Mouse (Mus musculus): ENCODE data around the gene Thra. TPM values are rescaled to one million over a fixed set of nuclear protein-coding genes. Genes with fewer than 3 reads are reported as not detected.

Thra gene
- total and polyA plus RNA-seq, 2 experiments, result 5.5 to 14.9 TPM

DNA sequence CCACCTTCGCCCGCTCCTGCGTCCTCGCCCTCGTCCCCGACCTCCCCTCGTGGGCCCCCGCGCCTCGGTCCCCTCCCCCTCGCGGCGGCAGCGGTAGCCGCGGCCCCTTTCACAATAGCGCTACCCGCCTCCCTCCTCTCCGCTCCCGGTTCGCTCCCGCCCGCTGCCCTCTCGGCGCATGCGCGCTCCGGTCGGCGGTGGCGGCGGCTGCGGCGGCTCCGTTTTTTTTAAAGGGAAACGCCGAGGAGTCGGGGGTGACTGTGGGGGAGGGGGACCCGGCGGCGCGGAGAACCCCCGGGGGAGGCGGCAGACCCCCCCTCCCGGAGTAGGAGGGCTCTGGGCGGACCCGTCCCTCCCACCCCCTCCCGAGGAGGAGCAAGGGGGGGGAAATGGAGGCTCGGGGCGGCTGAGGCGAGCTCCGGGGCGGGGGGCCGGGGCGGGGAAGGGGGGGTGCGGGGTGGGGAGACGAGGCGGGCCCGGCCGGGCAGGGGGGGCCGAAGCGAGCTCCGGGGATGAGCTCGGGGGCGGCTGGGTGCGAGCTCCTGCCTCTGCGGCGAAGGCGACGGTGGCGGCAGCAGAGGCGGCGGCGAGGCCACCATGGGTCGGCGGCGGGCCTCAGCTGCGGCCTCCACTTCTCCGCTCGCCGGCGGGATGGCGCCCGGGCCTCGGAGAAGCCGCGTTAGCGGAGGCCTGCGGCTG, 54.7 kb downstream of the Thra start, which contains the start of gene Msl1:
TSS of gene Msl1 (plus strand) at position 502 of the 699 bp plus-strand sequence.
- Histone ChIP-seq H3K9ac (ENCODE audit: low read depth, low read length) (peak within 1 kb of the TSS; percentile 95), H3K27ac (replicated peaks; ENCODE audit: insufficient read depth, low read depth, low read length) (peak within 1 kb of the TSS; percentile 95), H3K36me3 (ENCODE audit: control insufficient read depth, insufficient read depth, low read length) (peaks cover 7% of the 10 kb centered on the region), H3K79me2 (ENCODE audit: control insufficient read depth, insufficient read depth, low read length) (peaks cover 26% of the 10 kb centered on the region), H3K27me3 (ENCODE audit: control insufficient read depth, insufficient read depth, low read length) (no peaks in the 10 kb centered on the region), H3K4me3 (ENCODE audit: insufficient read depth, low read depth, low read length) (peak within 1 kb of the TSS; percentile 92), H3K4me1 (ENCODE audit: control insufficient read depth, insufficient read depth, low read length) (peaks cover 17% of the 10 kb centered on the region)
- TF ChIP-seq CTCF (IDR thresholded peaks at IDR 0.05; ENCODE audit: low read depth, low read length) (no peak), POLR2A (IDR thresholded peaks at IDR 0.05; ENCODE audit: extremely low read depth, insufficient read depth, low read length) (no peak; the same call in none of the 2 replicates)
- WGBS, result 1% methylated on average over 75 of the region's 89 CpGs
- DNase-seq (ENCODE audit: extremely low read depth, low read depth, low spot score), result peak; percentile 59

DNA sequence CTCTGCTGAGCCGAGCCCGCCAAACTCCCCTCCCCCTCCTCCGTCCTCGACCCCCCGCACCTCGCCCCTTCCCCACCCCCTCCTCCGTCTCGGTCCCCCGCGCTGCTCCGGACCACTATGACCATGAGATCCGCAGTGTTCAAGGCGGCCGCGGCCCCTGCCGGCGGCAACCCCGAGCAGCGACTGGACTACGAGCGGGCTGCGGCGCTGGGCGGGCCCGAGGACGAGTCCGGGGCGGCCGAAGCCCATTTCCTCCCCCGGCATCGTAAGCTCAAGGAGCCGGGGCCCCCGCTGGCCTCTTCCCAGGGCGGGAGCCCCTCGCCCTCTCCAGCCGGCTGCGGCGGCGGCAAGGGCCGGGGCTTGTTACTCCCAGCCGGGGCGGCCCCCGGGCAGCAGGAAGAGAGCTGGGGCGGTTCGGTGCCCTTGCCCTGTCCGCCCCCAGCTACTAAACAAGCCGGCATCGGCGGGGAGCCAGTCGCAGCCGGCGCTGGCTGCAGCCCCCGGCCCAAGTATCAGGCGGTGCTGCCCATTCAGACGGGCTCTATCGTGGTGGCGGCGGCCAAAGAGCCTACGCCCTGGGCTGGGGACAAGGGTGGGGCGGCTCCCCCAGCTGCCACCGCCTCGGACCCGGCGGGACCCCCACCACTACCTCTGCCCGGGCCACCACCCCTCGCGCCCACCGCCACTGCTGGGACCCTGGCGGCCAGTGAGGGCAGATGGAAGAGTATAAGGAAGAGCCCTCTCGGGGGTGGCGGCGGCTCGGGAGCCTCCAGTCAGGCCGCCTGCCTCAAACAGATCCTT, 55.5 kb downstream of the Thra start:
- Histone ChIP-seq H3K9ac (ENCODE audit: low read depth, low read length) (peak overlapping the region; percentile 95), H3K27ac (replicated peaks; ENCODE audit: insufficient read depth, low read depth, low read length) (peak overlapping the region; percentile 95), H3K79me2 (ENCODE audit: control insufficient read depth, insufficient read depth, low read length) (peaks cover 26% of the 10 kb centered on the region), H3K27me3 (ENCODE audit: control insufficient read depth, insufficient read depth, low read length) (no peaks in the 10 kb centered on the region), H3K4me1 (ENCODE audit: control insufficient read depth, insufficient read depth, low read length) (peaks cover 13% of the 10 kb centered on the region), H3K4me3 (ENCODE audit: insufficient read depth, low read depth, low read length) (peak overlapping the region; percentile 92), H3K36me3 (ENCODE audit: control insufficient read depth, insufficient read depth, low read length) (peaks cover 11% of the 10 kb centered on the region)
- DNase-seq (ENCODE audit: extremely low read depth, low read depth, low spot score), result no peak
- TF ChIP-seq POLR2A (IDR thresholded peaks at IDR 0.05; ENCODE audit: extremely low read depth, insufficient read depth, low read length) (no peak), CTCF (IDR thresholded peaks at IDR 0.05; ENCODE audit: low read depth, low read length) (no peak)
- WGBS, result 1% methylated on average over 65 of the region's 74 CpGs

DNA sequence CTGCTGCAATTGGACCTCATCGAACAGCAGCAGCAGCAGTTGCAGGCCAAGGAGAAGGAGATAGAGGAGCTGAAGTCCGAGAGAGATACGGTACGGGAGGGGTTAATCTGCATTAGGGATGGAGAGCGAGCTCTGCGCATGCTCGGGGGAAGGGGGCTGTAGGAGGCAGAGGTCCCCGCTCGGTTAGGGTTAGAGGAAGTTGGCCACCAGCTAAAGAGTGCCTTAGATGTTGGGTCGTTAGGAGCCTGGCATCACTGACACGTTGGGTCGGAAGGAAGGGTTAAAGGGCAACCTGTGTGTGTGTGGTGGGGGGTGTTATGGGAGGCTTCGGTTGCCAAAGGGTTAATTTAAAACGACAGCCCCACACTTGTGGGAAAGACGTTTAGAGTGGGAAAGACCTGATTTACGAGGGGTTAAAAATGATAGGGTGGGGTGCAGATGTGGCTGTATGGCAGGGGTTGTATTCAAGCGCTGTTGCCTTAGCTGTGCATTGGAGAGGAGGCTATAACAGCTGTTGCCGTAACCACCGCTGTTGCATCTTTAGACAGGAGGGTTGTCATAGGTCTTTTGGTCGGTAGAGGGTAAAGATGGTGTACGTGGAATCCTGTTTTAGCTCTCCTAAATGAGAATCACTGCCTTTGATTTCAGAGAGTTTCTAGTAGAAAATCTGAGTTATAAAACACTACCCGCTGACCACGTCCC, 56.2 kb downstream of the Thra start:
- Histone ChIP-seq H3K9ac (ENCODE audit: low read depth, low read length) (peak overlapping the region; percentile 95), H3K27ac (replicated peaks; ENCODE audit: insufficient read depth, low read depth, low read length) (peak overlapping the region; percentile 95), H3K27me3 (ENCODE audit: control insufficient read depth, insufficient read depth, low read length) (no peaks in the 10 kb centered on the region), H3K4me1 (ENCODE audit: control insufficient read depth, insufficient read depth, low read length) (peaks cover 13% of the 10 kb centered on the region), H3K4me3 (ENCODE audit: insufficient read depth, low read depth, low read length) (peak overlapping the region; percentile 92), H3K79me2 (ENCODE audit: control insufficient read depth, insufficient read depth, low read length) (peaks cover 26% of the 10 kb centered on the region), H3K36me3 (ENCODE audit: control insufficient read depth, insufficient read depth, low read length) (peaks cover 16% of the 10 kb centered on the region)
- 3% methylated on average over 23 of the region's 23 CpGs for WGBS
- DNase-seq (ENCODE audit: extremely low read depth, low read depth, low spot score), result peak; percentile 42
- TF ChIP-seq POLR2A (IDR thresholded peaks at IDR 0.05; ENCODE audit: extremely low read depth, insufficient read depth, low read length) (no peak), CTCF (IDR thresholded peaks at IDR 0.05; ENCODE audit: low read depth, low read length) (no peak)

DNA sequence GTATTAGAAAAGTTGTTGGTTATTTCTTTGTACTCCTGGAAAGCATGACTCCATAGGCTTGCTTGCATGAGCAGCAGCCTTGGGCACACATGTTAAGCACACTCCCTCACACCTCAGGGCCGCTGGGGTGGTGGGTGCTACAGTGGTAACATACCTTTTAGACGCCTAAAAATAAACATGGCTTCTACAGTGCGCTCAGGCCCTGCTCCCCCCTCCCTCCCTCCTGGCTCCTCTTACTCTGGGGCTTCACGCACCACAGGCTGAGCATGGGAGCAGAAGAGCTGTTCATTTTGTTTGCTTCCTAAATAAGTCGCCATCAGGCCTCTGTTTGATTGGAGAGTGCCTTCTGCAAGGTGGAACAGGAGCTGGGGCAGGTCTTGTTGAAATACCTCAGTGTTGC, 56.9 kb downstream of the Thra start:
- TF ChIP-seq POLR2A (IDR thresholded peaks at IDR 0.05; ENCODE audit: extremely low read depth, insufficient read depth, low read length) (no peak), CTCF (IDR thresholded peaks at IDR 0.05; ENCODE audit: low read depth, low read length) (no peak)
- 0 out of 2 replicates have a peak overlapping the region, but pooled peaks have one; percentile 30 for H3K27ac ChIP-seq (replicated peaks; ENCODE audit: insufficient read depth, low read depth, low read length)
- peak overlapping the region; percentile 16 for H3K4me3 ChIP-seq (ENCODE audit: insufficient read depth, low read depth, low read length)
- H3K4me1 ChIP-seq (ENCODE audit: control insufficient read depth, insufficient read depth, low read length), result peaks cover 13% of the 10 kb centered on the region
- H3K27me3 ChIP-seq (ENCODE audit: control insufficient read depth, insufficient read depth, low read length), result no peaks in the 10 kb centered on the region
- peaks cover 22% of the 10 kb centered on the region for H3K36me3 ChIP-seq (ENCODE audit: control insufficient read depth, insufficient read depth, low read length)
- 8% methylated on average over 5 of the region's 5 CpGs for WGBS
- peak overlapping the region; percentile 69 for H3K9ac ChIP-seq (ENCODE audit: low read depth, low read length)
- H3K79me2 ChIP-seq (ENCODE audit: control insufficient read depth, insufficient read depth, low read length), result peaks cover 26% of the 10 kb centered on the region
- DNase-seq (ENCODE audit: extremely low read depth, low read depth, low spot score), result no peak

DNA sequence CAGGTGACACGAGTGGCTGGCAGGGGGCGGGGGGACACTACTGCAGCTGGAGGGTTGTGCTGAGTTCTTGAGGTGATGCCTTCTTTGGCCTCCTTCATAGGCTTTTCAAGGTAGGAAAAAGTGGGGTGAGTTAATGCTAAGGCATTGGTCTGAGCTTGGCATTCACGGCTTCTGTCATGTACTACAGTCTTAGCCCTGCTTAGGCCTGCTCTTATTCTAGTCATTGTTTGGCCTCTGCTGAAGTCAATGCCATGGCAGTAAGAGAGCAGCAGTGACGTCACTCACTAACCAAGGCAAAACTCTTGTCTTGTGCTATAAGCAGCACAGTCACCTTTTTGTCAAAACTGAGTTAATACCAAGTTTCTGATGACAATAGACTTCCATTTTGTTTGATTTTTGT, 57.5 kb downstream of the Thra start:
- no peak for DNase-seq (ENCODE audit: extremely low read depth, low read depth, low spot score)
- H3K9ac ChIP-seq (ENCODE audit: low read depth, low read length), result peak overlapping the region; percentile 69
- no peak overlapping the region for H3K27ac ChIP-seq (replicated peaks; ENCODE audit: insufficient read depth, low read depth, low read length)
- TF ChIP-seq POLR2A (IDR thresholded peaks at IDR 0.05; ENCODE audit: extremely low read depth, insufficient read depth, low read length) (no peak), CTCF (IDR thresholded peaks at IDR 0.05; ENCODE audit: low read depth, low read length) (no peak)
- H3K79me2 ChIP-seq (ENCODE audit: control insufficient read depth, insufficient read depth, low read length), result peaks cover 26% of the 10 kb centered on the region
- peaks cover 13% of the 10 kb centered on the region for H3K4me1 ChIP-seq (ENCODE audit: control insufficient read depth, insufficient read depth, low read length)
- 54% methylated on average over 4 of the region's 4 CpGs for WGBS
- no peak overlapping the region for H3K4me3 ChIP-seq (ENCODE audit: insufficient read depth, low read depth, low read length)
- no peaks in the 10 kb centered on the region for H3K27me3 ChIP-seq (ENCODE audit: control insufficient read depth, insufficient read depth, low read length)
- H3K36me3 ChIP-seq (ENCODE audit: control insufficient read depth, insufficient read depth, low read length), result peaks cover 28% of the 10 kb centered on the region
